Mouse (Mus musculus) liver, embryonic 12.5 days (tissue): ENCODE data around the gene H2al1c. TPM values are rescaled to one million over a fixed set of nuclear protein-coding genes. Genes with fewer than 3 reads are reported as not detected.
"Not testable (repeated sequence)": the region's sequence is repeated elsewhere in the genome, so short reads cannot be mapped to it uniquely, and the experiment has no call there.

Experiments used
- ATAC-seq: fragments of 200-750 bp; cut with Nextera tagmentation; 2 replicates; pipeline ENCODE4 v1.8.0; 2017; ENCODE audit warnings: moderate number of reproducible peaks, mild to moderate bottlenecking, moderate library complexity
- H3K27ac ChIP-seq: fragments of 300-500 bp; sonication (generic); 2 replicates; pipeline ENCODE4 v1.5.1; 2016; ENCODE audit warnings: mild to moderate bottlenecking
- H3K27me3 ChIP-seq: fragments of 300-500 bp; sonication (generic); replicated peaks from 2 replicates; pipeline ENCODE4 v1.6.1; 2016; ENCODE audit warnings: mild to moderate bottlenecking, moderate library complexity
- H3K36me3 ChIP-seq: fragments of 300-500 bp; sonication (generic); 2 replicates; pipeline ENCODE4 v1.6.1; 2016; ENCODE audit warnings: mild to moderate bottlenecking, moderate library complexity
- H3K4me1 ChIP-seq: fragments of 300-500 bp; sonication (generic); 2 replicates; pipeline ENCODE4 v1.6.1; 2016
- H3K4me2 ChIP-seq: fragments of 300-500 bp; sonication (generic); 2 replicates; pipeline ENCODE4 v1.6.1; 2016; ENCODE audit warnings: mild to moderate bottlenecking, moderate library complexity
- H3K4me3 ChIP-seq: fragments of 300-500 bp; sonication (generic); 2 replicates; pipeline ENCODE4 v1.5.1; 2016; ENCODE audit warnings: mild to moderate bottlenecking, moderate library complexity
- H3K9ac ChIP-seq: fragments of 300-500 bp; sonication (generic); 2 replicates; pipeline ENCODE4 v1.6.1; 2016; ENCODE audit warnings: mild to moderate bottlenecking, moderate library complexity
- H3K9me3 ChIP-seq: fragments of 300-500 bp; sonication (generic); replicated peaks from 2 replicates; pipeline ENCODE4 v1.6.1; 2016; ENCODE audit warnings: mild to moderate bottlenecking, moderate library complexity
- WGBS: fragments of 180-500 bp; shearing (Covaris S2); methylation state at CpG from one replicate; pipeline ENCODE4 v1.1.7; 2016; ENCODE audit not compliant: insufficient replicate concordance; 5-methylcytosine and 5-hydroxymethylcytosine counted together
- polyA plus RNA-seq: library from polyadenylated mRNA; unstranded; fragments of >200 nt; fragmentation: Nextera tagmentation; extraction: Ambion mirVana; gene quantifications from 2 replicates; pipeline ENCODE4 v1.2.1, GENCODE M21; 2016

The H2al1c gene
- polyA plus RNA-seq, 1 experiment from 2014 or later, result not detected

DNA sequence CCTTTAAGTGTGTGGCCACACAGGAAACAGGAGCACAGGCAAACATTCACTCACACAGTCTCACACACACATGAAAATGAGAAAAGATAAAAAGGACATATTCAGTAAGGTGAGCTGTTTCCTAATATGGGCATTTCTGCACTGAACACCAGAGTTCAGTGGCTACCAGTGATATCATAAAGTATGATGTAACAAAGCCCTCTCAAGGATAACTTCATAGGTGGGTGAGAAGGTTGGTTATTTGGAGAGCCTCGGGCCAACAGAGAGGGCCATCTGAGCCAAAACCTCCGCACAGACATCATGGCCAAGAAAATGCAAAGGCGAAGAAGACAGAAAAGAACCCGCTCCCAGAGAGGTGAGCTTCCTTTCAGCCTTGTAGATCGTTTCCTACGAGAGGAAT is 9.4 kb downstream of the H2al1c start, which contains the start of gene H2al1f:
Gene H2al1f, plus strand, starts transcription at position 301 of the 400 bp plus-strand sequence.
- WGBS, result no CpG with 5 or more reads among the region's 6 CpGs
- not testable (repeated sequence) for H3K4me3 ChIP-seq, H3K4me2 ChIP-seq, H3K9me3 ChIP-seq, H3K36me3 ChIP-seq, H3K4me1 ChIP-seq, H3K27ac ChIP-seq, ATAC-seq, H3K9ac ChIP-seq, H3K27me3 ChIP-seq

DNA sequence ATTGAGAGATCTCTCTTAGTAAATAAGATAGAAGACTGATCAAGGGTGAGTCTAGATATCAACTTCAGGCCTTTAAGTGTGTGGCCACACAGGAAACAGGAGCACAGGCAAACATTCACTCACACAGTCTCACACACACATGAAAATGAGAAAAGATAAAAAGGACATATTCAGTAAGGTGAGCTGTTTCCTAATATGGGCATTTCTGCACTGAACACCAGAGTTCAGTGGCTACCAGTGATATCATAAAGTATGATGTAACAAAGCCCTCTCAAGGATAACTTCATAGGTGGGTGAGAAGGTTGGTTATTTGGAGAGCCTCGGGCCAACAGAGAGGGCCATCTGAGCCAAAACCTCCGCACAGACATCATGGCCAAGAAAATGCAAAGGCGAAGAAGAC is 12.5 kb downstream of the H2al1c start, which contains the start of gene H2al1g:
Gene H2al1g, plus strand, starts transcription at position 301 of the 400 bp plus-strand sequence.
- not testable (repeated sequence) for H3K4me3 ChIP-seq, ATAC-seq, H3K27me3 ChIP-seq, H3K4me2 ChIP-seq, H3K9ac ChIP-seq, H3K36me3 ChIP-seq, H3K27ac ChIP-seq, H3K9me3 ChIP-seq, H3K4me1 ChIP-seq
- no CpG with 5 or more reads among the region's 3 CpGs for WGBS

DNA sequence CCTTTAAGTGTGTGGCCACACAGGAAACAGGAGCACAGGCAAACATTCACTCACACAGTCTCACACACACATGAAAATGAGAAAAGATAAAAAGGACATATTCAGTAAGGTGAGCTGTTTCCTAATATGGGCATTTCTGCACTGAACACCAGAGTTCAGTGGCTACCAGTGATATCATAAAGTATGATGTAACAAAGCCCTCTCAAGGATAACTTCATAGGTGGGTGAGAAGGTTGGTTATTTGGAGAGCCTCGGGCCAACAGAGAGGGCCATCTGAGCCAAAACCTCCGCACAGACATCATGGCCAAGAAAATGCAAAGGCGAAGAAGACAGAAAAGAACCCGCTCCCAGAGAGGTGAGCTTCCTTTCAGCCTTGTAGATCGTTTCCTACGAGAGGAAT is 15.7 kb downstream of the H2al1c start, which contains the start of gene H2al1h:
Gene H2al1h, plus strand, starts transcription at position 301 of the 400 bp plus-strand sequence.
- H3K9ac ChIP-seq, H3K4me2 ChIP-seq, ATAC-seq, H3K27me3 ChIP-seq, H3K4me1 ChIP-seq, H3K36me3 ChIP-seq, H3K4me3 ChIP-seq, H3K27ac ChIP-seq, H3K9me3 ChIP-seq: not testable (repeated sequence)
- no CpG with 5 or more reads among the region's 6 CpGs for WGBS

GRCm38 (mm10) chrX:11324359-11324758 is 18.9 kb downstream of the H2al1c start, which contains the start of gene H2al1i:
Gene H2al1i, plus strand, starts transcription at chrX:11324659.
- H3K4me3 ChIP-seq, H3K9ac ChIP-seq, H3K4me2 ChIP-seq, H3K36me3 ChIP-seq, H3K27me3 ChIP-seq, H3K9me3 ChIP-seq, H3K4me1 ChIP-seq, H3K27ac ChIP-seq, ATAC-seq: not testable (repeated sequence)
- WGBS, result 86% methylated on average over 1 of the region's 5 CpGs

GRCm38 (mm10) chrX:11327522-11327921 is 22.1 kb downstream of the H2al1c start, which contains the start of gene H2al1j:
Gene H2al1j, plus strand, starts transcription at chrX:11327822.
- not testable (repeated sequence) for H3K4me3 ChIP-seq, H3K9me3 ChIP-seq, ATAC-seq, H3K36me3 ChIP-seq, H3K27me3 ChIP-seq, H3K4me1 ChIP-seq, H3K4me2 ChIP-seq, H3K27ac ChIP-seq, H3K9ac ChIP-seq
- WGBS, result 70% methylated on average over 2 of the region's 2 CpGs

- no peak for ATAC-seq
- Histone ChIP-seq H3K9me3 (no peaks in the 10 kb centered on the region), H3K36me3 (no peaks in the 10 kb centered on the region), H3K9ac (no peak overlapping the region), H3K4me2 (no peak overlapping the region), H3K27me3 (no peaks in the 10 kb centered on the region), H3K4me1 (no peaks in the 10 kb centered on the region), H3K4me3 (no peak overlapping the region), H3K27ac (no peak overlapping the region)
- WGBS, result 72% methylated on average over 9 of the region's 9 CpGs
These were observed 40.3 kb downstream of the H2al1c start for GRCm38 (mm10) chrX:11345762-11346161.

DNA sequence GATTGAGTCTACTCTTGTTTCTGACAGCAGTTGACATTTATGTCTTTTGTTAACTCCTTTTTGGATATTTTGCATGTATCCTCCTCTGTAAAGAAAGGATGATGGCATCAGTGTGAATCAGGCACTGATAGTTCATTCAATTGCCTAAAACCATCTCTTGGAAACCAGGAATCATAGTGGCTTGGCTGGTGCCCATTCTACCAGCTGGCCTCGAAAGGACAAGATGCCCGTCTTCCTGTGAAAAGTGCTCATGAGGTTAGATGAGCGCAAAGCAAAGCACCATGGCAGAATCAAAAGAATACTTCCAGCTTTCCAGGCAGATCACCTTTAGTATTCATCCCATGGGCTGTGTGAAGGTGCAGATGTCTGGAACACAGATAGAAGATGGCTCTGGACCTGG is 41.3 kb downstream of the H2al1c start:
- Histone ChIP-seq H3K27me3 (no peaks in the 10 kb centered on the region), H3K4me2 (no peak overlapping the region), H3K36me3 (no peaks in the 10 kb centered on the region), H3K27ac (no peak overlapping the region), H3K4me1 (no peaks in the 10 kb centered on the region), H3K9ac (no peak overlapping the region), H3K9me3 (no peaks in the 10 kb centered on the region), H3K4me3 (no peak overlapping the region)
- ATAC-seq, result no peak
- WGBS, result 67% methylated on average over 3 of the region's 3 CpGs

Other genes with a start within 250 kb of the H2al1c start
- not detected in 2 replicates for gene H2al1a, start 6.4 kb upstream of the H2al1c start, polyA plus RNA-seq
- not detected in 2 replicates for gene H2al1b, start 3.2 kb upstream of the H2al1c start, polyA plus RNA-seq
- gene H2al1d, start 3.2 kb downstream of the H2al1c start, polyA plus RNA-seq, result not detected in 2 replicates
- gene H2al1e, start 6.3 kb downstream of the H2al1c start, polyA plus RNA-seq, result not detected in 2 replicates
- gene H2al1f, start 9.5 kb downstream of the H2al1c start, polyA plus RNA-seq, result not detected in 2 replicates
- gene H2al1g, start 12.6 kb downstream of the H2al1c start, polyA plus RNA-seq, result not detected in 2 replicates
- gene H2al1h, start 15.8 kb downstream of the H2al1c start, polyA plus RNA-seq, result not detected in 2 replicates
- gene H2al1i, start 19.0 kb downstream of the H2al1c start, polyA plus RNA-seq, result not detected in 2 replicates
- gene H2al1j, start 22.2 kb downstream of the H2al1c start, polyA plus RNA-seq, result not detected in 2 replicates